ENCODE assay signal across 13 mouse cellular contexts in genomic region chr4:52660701-52661117, GRCm38 (mm10).
DNase-seq lines count a peak whose midpoint lies in the region; ATAC-seq lines count a peak whose summit lies in the region.
"Had no signal": no experiment of that assay in that cellular context is flagged by ENCODE, and none has a peak within 500 bp of the region (broad histone marks: within the 10 kb centered on the region; RNA-seq: fewer than 3 reads in every experiment).

No protein-coding gene starts in this region.

- intact Hi-C loops in heart, postnatal 14 days (cut with DNase I) = no loop called here

- WGBS in heart, embryonic 15.5 days = 26% methylated on average over 3 of the region's 3 CpGs
- WGBS in midbrain, embryonic 14.5 days = 5% methylated on average over 3 of the region's 3 CpGs

- no peaks in the 10 kb centered on the region for H3K4me1 ChIP-seq in heart, embryonic 15.5 days (replicated peaks)
- H3K4me1 ChIP-seq in midbrain, embryonic 14.5 days (ENCODE audit: control insufficient read depth, insufficient read depth, low read length) = no peaks in the 10 kb centered on the region

- H3K9me3 ChIP-seq in heart, embryonic 15.5 days (replicated peaks) = no peaks in the 10 kb centered on the region
- no peaks in the 10 kb centered on the region for H3K9me3 ChIP-seq in midbrain, embryonic 14.5 days (ENCODE audit: control insufficient read depth, low read length)

- H3K27ac ChIP-seq in heart, embryonic 15.5 days = peak overlapping the region; percentile 21; the same call in 1 of the 2 replicates
- no peak overlapping the region for H3K27ac ChIP-seq in midbrain, embryonic 14.5 days (replicated peaks; ENCODE audit: low read depth, low read length)

- no peak overlapping the region for H3K9ac ChIP-seq in heart, embryonic 15.5 days
- H3K9ac ChIP-seq in midbrain, embryonic 14.5 days (replicated peaks; ENCODE audit: low read length) = no peak overlapping the region

- no peaks in the 10 kb centered on the region for H3K36me3 ChIP-seq in heart, embryonic 15.5 days
- H3K36me3 ChIP-seq in midbrain, embryonic 14.5 days (ENCODE audit: control insufficient read depth, insufficient read depth, low read length) = no peaks in the 10 kb centered on the region

- no peak for DNase-seq in heart, postnatal 14 days
- DNase-seq in ZHBTc4 (ENCODE audit: low read depth, low spot score) = peak; percentile 96
- DNase-seq in midbrain, embryonic 14.5 days = peak; percentile 35
- DNase-seq in gastrocnemius, adult 8-10 months (ENCODE audit: low spot score in 2 of 2) = no peak
- no peak for DNase-seq in natural killer cell, adult 2 months (ENCODE audit: low spot score in 2 of 2)
- DNase-seq in kidney, adult 18-20 months = no peak
- DNase-seq: cerebellum, adult 11 months; kidney, postnatal 36 days; lung, postnatal 10 days; thymus, postnatal 14 days had no signal

- no peak overlapping the region for H3K4me3 ChIP-seq in heart, embryonic 15.5 days
- H3K4me3 ChIP-seq in midbrain, embryonic 14.5 days (replicated peaks; ENCODE audit: low read depth, low read length) = no peak overlapping the region

- peak overlapping the region; percentile 10; the same call in 1 of the 2 replicates for H3K4me2 ChIP-seq in heart, embryonic 15.5 days
- H3K4me2 ChIP-seq in midbrain, embryonic 14.5 days (ENCODE audit: low read length) = peak overlapping the region; percentile 5

- no peak for ATAC-seq in heart, embryonic 15.5 days (replicated peaks; ENCODE audit: insufficient number of reproducible peaks, insufficient read depth, low FRiP score, low read depth)
- peak; percentile 42 to 73; a peak in 3 of 4 replicates for ATAC-seq in hematopoietic stem cell, adult 5-6 weeks (replicated peaks in 1 of 2; ENCODE audit: insufficient read depth in 1 of 2, low FRiP score in 2 of 2, low TSS enrichment in 1 of 2, low read depth in 1 of 2, poor library complexity in 2 of 2, severe bottlenecking in 2 of 2)
- peak; percentile 78; the same call in 1 of the 2 replicates for ATAC-seq in midbrain, embryonic 14.5 days (ENCODE audit: low FRiP score, low TSS enrichment)
- ATAC-seq: CD4-positive, CD25-positive, alpha-beta regulatory T cell, adult 4 months had no signal

- no peaks in the 10 kb centered on the region for H3K27me3 ChIP-seq in heart, embryonic 15.5 days
- no peaks in the 10 kb centered on the region for H3K27me3 ChIP-seq in midbrain, embryonic 14.5 days (ENCODE audit: control insufficient read depth, insufficient read depth, low read length)

Comparison
In these comparisons a context has a peak if more than half of its experiments do, and no peak if none do; other contexts are left out.
1. DNase-seq: peak in ZHBTc4 (single experiment) and midbrain, embryonic 14.5 days (single experiment); none in heart, postnatal 14 days (0 of 2), gastrocnemius, adult 8-10 months (0 of 2), natural killer cell, adult 2 months (0 of 2) and kidney, adult 18-20 months (single experiment).